Mouse (Mus musculus): ENCODE data around the gene Atg16l2.

DNA sequence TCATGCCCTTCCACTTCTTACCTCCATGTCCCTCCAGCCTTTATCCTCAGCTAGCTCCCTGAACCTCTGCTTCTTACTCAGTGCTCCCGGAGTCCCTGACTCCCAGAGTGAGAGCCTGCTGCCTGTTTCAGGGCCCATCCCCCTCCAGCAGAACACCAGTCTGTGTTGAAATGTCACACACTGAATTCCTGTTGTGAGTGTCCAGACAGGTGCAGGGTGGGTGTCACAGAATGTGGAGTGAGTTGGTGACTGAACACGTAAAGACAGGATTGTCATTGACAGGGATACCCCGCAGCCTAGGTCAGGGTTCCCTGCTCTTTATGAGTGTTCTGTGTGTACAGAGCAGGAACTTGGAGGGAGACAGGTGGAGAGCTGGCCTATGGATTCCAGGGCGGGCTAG lies 42.8 kb upstream of the Atg16l2 start:
- no peak for TF ChIP-seq CTCF (IDR thresholded peaks at IDR 0.05)
- TF ChIP-seq EP300 (IDR thresholded peaks at IDR 0.05) = no peak
